Mouse (Mus musculus): ENCODE data around the gene Gm49450.

GRCm38 (mm10) chr15:98948857-98949606, 4.3 kb downstream of the Gm49450 start:
- TF ChIP-seq CTCF (IDR thresholded peaks at IDR 0.05) (no peak), POLR2A (IDR thresholded peaks at IDR 0.05; ENCODE audit: insufficient read depth, low read depth, low read length) (no peak)
